Mouse (Mus musculus): ENCODE data around the gene Car8.

Car8 gene

DNA sequence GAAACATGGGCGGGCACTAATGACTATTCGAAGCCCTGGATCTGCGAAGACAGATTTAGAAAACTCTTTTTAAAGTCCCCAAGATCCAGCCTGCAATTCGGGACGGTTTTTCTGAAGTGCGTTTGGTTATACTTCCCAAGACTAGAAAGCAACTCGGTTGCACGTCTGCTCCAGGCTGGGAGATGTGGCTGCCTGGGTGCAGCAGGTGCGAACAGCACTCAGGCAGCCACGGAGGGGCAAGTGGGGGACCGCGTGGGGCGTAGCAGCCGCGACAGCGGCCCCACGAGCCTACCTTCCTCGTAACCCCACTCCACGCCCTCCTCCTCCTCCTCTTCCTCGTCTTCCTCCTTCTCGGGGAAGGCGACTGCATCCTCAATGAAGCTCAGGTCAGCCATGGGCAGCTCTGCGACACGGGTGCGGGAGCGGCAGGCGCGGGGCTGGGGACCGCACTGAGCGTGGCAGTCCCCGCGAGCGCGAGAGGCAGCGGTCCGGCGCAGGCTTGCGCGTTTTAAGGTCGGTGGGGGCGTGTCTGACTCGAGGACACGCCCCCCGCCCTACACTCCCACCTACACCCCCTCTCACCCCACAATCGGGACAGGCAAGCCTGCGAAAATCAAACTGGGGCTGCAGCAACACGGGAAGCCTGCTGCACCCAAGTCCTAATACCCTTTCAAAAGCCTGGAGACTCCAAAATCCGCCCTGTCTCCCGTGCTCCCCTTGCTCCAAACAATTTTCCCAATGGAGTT lies at the start of gene Car8:
Car8 (minus strand) TSS at position 482 of the 746 bp plus-strand sequence.
- DNase-seq (ENCODE audit: low spot score) = no peak

DNA sequence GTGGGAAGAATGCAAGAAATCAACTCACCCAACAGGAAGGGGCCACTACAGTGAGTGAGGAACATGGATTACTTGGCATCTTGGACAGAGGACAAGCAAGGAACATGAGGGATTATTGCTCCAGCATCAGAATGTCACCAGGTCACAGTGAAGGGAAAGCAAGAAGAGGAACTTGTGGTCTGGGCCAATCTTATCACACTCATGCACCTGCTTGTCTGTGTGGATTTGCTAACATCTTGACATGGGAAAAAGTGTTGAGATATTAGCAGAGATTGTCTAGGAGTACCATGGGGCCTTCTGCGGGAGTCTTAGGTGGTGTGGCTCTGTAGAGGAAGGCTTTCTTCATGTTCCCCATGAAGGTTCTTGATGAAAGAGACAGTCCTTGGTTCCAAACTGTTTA lies 46.1 kb upstream of the Car8 start:
- DNase-seq (ENCODE audit: low spot score) = no peak

- DNase-seq (ENCODE audit: low spot score) = no peak
These were observed 39.3 kb upstream of the Car8 start for GRCm38 (mm10) chr4:8278159-8278558.

- DNase-seq (ENCODE audit: low spot score) = no peak
These were observed 11.0 kb upstream of the Car8 start for GRCm38 (mm10) chr4:8249805-8250204.

GRCm38 (mm10) chr4:8245495-8246063 lies 6.7 kb upstream of the Car8 start:
- DNase-seq (ENCODE audit: low spot score) = no peak

GRCm38 (mm10) chr4:8245062-8245461 lies 6.2 kb upstream of the Car8 start:
- no peak for DNase-seq (ENCODE audit: low spot score)

GRCm38 (mm10) chr4:8239699-8240098 lies 858 bp upstream of the Car8 start:
- no peak for DNase-seq (ENCODE audit: low spot score)

DNA sequence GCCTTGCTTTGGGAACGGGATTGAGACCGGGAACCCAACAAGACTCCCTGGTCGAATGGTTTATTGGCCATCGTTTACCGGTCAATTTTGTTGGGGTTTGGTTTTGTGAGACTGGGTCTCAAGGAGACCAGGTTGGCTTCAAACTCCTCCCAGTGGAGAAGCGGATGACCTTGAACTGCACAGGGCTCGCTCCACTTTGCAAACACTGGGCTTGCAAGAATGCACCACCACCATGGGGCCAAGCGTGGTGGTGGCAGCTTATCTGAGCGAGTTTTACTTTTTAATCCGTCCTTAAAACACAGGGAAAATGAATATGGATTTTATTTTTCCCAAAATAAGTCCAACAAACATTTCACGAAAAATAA lies 447 bp upstream of the Car8 start:
- no peak for DNase-seq (ENCODE audit: low spot score)

GRCm38 (mm10) chr4:8232393-8233111 lies 6.3 kb downstream of the Car8 start:
- DNase-seq (ENCODE audit: low spot score) = no peak

DNA sequence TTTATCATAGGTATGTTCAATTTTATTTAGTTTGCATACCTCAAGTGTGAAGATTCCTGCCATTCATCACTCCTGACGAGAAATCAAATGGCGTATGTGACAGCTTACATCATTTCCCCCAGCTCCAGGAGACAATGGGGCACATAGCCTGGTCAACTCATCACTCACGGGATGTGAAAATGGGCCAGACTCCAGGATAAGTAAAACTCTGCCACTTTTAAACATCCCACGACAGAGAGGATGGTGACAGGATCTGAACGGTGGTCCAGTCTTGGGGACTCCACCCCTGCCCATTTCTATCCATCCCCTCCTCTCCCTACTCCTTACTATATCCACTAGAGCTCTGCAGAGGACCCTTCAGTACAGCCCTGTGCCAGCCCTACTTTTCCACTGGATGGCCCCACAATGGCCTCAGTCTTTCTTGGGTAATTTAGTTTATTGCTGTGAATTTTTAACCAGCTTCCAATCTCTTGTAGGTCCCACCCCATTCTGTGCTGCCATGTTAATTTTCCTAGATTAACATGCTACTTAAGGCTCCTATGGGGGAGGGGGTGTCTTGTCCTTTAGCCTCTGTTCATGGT lies 7.5 kb downstream of the Car8 start:
- no peak for DNase-seq (ENCODE audit: low spot score)

DNA sequence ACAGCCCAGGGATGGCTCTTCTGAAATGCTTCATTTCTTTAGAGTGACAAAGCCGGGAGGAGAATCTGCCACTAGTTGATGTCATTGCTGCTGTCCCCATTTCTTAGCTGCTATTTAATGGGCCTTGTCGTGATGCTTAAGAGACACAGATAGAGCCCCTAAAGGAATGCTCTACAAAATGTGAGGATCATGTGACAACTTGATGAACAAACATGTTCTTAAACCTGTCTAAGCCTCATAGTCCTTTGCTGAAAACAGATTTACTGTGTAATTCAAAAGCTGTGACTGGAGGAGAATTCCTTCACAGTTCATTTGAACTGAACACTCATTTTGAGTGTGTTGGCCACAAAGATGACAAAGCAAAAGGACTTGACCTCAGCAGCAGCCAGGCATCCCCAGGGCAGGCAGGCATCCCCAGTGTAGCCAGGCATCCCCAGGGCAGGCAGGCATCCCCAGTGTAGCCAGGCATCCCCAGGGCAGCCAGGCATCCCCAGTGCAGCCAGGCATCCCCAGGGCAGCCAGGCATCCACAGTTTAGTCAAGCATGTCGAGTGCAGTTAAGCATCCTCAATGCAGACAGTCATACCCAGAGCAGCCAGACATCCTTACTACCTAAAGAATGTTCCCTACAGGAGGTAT lies 9.1 kb downstream of the Car8 start:
- no peak for DNase-seq (ENCODE audit: low spot score)

DNA sequence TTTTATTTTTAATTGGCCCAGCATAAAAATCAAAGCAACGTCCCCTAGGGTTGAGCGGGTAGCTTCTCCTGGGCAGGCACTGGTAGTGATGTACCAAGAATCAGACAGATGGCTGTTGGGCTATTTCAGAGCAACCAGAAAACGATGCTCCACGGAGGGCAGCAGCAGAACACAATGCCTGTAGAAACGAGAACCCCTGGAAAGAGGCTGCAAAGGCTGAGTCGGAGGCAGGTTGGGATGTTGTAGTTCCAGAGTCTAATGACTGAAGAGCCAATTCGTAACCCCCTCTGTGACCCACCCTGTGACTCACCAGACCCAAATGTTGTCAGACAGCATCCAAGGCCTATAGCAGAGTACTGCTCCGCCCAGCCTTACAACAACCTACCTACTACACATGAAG lies 19.9 kb downstream of the Car8 start:
- DNase-seq (ENCODE audit: low spot score) = no peak

- no peak for DNase-seq (ENCODE audit: low spot score)
These were observed 20.8 kb downstream of the Car8 start for GRCm38 (mm10) chr4:8218004-8218403.

DNA sequence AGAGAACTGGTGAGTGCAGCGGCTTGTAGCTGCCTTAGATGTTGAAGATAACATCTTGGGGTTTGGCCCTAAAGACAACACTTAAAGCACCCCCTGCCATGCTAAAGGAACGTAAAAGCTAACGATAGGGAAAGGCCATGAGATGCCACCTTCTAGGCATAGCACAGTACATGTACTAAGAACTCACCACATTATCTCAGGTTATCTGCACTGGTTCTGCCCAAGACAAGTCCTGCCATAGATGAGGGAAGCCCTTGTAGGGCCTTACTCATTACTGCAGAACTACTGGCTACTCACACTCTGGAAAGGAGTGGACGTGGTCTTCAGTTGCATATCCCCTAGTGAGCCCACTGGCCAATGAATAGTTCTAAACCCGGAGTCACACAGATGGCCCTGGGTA lies 21.6 kb downstream of the Car8 start:
- DNase-seq (ENCODE audit: low spot score) = no peak

DNA sequence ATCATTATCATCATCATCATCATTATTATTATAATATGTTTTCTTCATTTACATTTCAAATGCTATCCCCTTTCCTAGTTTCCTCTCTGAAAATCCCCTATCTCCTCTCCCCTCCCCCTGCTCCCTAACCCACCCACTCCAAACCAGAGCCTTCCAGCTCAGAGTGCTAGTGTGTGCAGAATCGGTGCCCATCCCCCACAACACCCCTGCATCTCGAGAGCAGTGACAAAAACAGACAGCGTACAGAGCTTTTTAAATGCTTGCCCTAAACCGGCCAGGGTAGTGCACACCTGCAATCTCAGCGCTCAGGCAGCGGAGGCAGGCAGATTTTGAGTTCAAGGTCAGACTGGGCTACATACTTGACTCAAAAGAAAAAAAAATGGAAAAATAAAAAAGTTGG lies 22.3 kb downstream of the Car8 start:
- DNase-seq (ENCODE audit: low spot score) = no peak

DNA sequence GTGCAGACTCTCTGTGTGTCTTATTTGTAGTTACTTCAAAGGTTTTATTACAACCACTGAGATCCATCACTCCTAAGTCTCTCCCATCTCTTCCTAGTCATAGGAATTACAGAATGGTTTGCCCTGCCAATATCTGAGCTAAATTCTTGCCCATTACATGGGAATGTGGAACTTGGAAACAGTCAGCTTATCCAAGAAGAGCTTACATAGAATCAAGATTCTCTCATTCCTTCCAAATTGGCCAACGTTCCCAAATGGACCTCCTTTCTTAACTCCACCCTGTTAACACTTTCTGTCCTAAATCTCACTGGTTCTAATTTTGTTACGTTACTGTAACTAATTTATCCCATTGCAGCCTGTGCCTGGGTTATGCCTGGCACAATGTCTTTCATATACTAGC lies 25.2 kb downstream of the Car8 start:
- no peak for DNase-seq (ENCODE audit: low spot score)

- DNase-seq (ENCODE audit: low spot score) = no peak
These were observed 25.8 kb downstream of the Car8 start for GRCm38 (mm10) chr4:8212873-8213569.

GRCm38 (mm10) chr4:8210452-8210851 lies 28.4 kb downstream of the Car8 start:
- DNase-seq (ENCODE audit: low spot score) = no peak

DNA sequence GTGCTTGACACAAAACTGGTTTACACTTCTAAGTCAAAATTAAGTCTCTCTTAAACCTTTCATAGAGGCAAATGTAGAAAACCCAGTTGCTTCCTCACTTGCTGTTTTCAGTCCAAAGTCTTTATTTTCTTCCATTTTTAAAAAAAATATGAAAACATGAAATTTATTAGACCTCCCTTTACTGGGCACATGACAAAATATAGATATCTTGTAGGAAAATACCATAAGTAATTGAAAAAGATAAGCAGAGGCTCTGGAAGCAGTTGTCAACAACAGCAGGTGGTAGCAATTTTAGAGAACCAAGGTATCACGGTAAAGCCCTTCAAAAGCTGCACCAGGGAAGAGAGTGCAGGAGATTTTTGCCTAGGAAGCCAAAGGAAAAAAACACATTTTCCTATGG lies 30.9 kb downstream of the Car8 start:
- DNase-seq (ENCODE audit: low spot score) = no peak

GRCm38 (mm10) chr4:8206918-8207573 lies 31.8 kb downstream of the Car8 start:
- DNase-seq (ENCODE audit: low spot score) = no peak

DNA sequence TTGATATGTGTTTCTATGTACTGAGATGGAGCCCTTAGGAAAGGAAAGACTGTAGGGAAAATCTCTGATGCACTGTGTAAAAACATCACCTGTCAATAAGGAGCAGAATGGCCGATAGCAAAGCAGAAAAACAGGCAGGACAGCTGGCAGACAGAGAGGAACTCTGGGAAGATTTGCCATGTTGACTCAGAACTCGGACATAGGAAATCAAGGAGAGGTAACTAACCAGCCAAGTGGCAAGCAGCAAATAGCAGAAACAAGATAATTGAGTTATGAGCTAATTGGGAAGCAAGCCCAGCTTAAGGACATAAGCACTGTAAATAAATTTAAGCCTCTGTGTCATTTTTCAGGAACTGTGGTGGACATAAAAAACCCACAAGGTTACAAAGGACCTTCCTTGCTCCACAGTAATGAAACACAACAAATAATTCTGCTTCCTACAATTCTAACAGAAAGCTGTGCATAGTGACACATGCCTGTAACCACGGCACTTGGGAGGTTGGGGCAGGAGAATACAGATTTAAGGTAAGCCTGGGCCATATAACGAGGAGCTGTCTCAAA lies 33.7 kb downstream of the Car8 start:
- DNase-seq (ENCODE audit: low spot score) = no peak

All from ovary, postnatal 10 days (tissue).